Mouse (Mus musculus): ENCODE results near the gene Gm42715. TPM values are rescaled to one million over a fixed set of nuclear protein-coding genes. Genes with fewer than 3 reads are reported as not detected.

Gene Gm42715
- polyA plus RNA-seq, 1 experiment from 2014 or later, result 21.1 TPM

- POLR2A ChIA-PET, result no interaction called here
- DNase-seq (ENCODE audit: low read depth, low spot score) (no peak), ATAC-seq (no peak)
- CTCF ChIA-PET, result no interaction called here
- no peak for TF ChIP-seq CTCF (IDR thresholded peaks at IDR 0.05)
- in situ Hi-C loops (cut with MboI; ENCODE audit: low pct_unique_long_range_greater_than_20kb), result no loop called here
- no peaks in the 10 kb centered on the region for H3K27me3 ChIP-seq
These were observed 63.9 kb downstream of the Gm42715 start for GRCm38 (mm10) chr7:127583260-127583659.

GRCm38 (mm10) chr7:127585031-127585430 is 65.6 kb downstream of the Gm42715 start:
- TF ChIP-seq CTCF (IDR thresholded peaks at IDR 0.05), result no peak
- H3K27me3 ChIP-seq, result no peaks in the 10 kb centered on the region
- ChIA-PET POLR2A (no interaction called here), CTCF (interaction anchor here (1.1 kb wide), 1 partner anchor 77 kb away, joined by 3 read pairs; no protein-coding TSS in a partner anchor)
- DNase-seq (ENCODE audit: low read depth, low spot score) (no peak), ATAC-seq (no peak)
- in situ Hi-C loops (cut with MboI; ENCODE audit: low pct_unique_long_range_greater_than_20kb), result no loop called here

GRCm38 (mm10) chr7:127586149-127586548 is 66.8 kb downstream of the Gm42715 start:
- CTCF ChIA-PET, result no interaction called here
- DNase-seq (ENCODE audit: low read depth, low spot score), result no peak
- no peaks in the 10 kb centered on the region for H3K27me3 ChIP-seq
- no peak for ATAC-seq
- in situ Hi-C loops (cut with MboI; ENCODE audit: low pct_unique_long_range_greater_than_20kb), result no loop called here
- TF ChIP-seq CTCF (IDR thresholded peaks at IDR 0.05), result no peak
- POLR2A ChIA-PET, result no interaction called here

GRCm38 (mm10) chr7:127587196-127587595 is 67.8 kb downstream of the Gm42715 start:
- CTCF ChIA-PET, result no interaction called here
- no peak for ATAC-seq
- no peak for DNase-seq (ENCODE audit: low read depth, low spot score)
- in situ Hi-C loops (cut with MboI; ENCODE audit: low pct_unique_long_range_greater_than_20kb), result no loop called here
- POLR2A ChIA-PET, result interaction anchor here (0.6 kb wide), 1 partner anchor 122 kb away, joined by 3 read pairs; no protein-coding TSS in a partner anchor
- TF ChIP-seq CTCF (IDR thresholded peaks at IDR 0.05), result no peak
- no peaks in the 10 kb centered on the region for H3K27me3 ChIP-seq

GRCm38 (mm10) chr7:127588011-127588871 is 68.9 kb downstream of the Gm42715 start, which contains the start of the genes Ccdc189 and Rnf40:
Ccdc189 (minus strand) TSS chr7:127588595.
Rnf40 (plus strand) TSS chr7:127588767.
- no peak for TF ChIP-seq CTCF (IDR thresholded peaks at IDR 0.05)
- DNase-seq (ENCODE audit: low read depth, low spot score), result peak; percentile 97
- ChIA-PET CTCF (no interaction called here), POLR2A (interaction anchor here (0.5 to 2.0 kb wide), 2 partner anchors 11 to 23 kb away, joined by 7 to 8 read pairs; no protein-coding TSS in a partner anchor)
- in situ Hi-C loops (cut with MboI; ENCODE audit: low pct_unique_long_range_greater_than_20kb), result no loop called here
- peak; percentile 87 for ATAC-seq
- no peaks in the 10 kb centered on the region for H3K27me3 ChIP-seq

GRCm38 (mm10) chr7:127588901-127589300 is 69.5 kb downstream of the Gm42715 start:
- no peak for TF ChIP-seq CTCF (IDR thresholded peaks at IDR 0.05)

GRCm38 (mm10) chr7:127589637-127590036 is 70.3 kb downstream of the Gm42715 start:
- ATAC-seq, result no peak
- in situ Hi-C loops (cut with MboI; ENCODE audit: low pct_unique_long_range_greater_than_20kb), result no loop called here
- no peak for DNase-seq (ENCODE audit: low read depth, low spot score)
- CTCF ChIA-PET, result no interaction called here
- TF ChIP-seq CTCF (IDR thresholded peaks at IDR 0.05), result no peak
- H3K27me3 ChIP-seq, result no peaks in the 10 kb centered on the region
- POLR2A ChIA-PET, result interaction anchor here (0.5 to 2.0 kb wide), 4 partner anchors 10 to 113 kb away, joined by 3 to 7 read pairs (median 4); no protein-coding TSS in a partner anchor

More at GRCm38 (mm10) chr7:127588901-127589300, 69.5 kb downstream of the Gm42715 start:
- DNase-seq (ENCODE audit: low read depth, low spot score) (no peak), ATAC-seq (no peak)
- no peaks in the 10 kb centered on the region for H3K27me3 ChIP-seq
- CTCF ChIA-PET, result no interaction called here
- POLR2A ChIA-PET, result interaction anchor here (0.6 to 2.0 kb wide), 2 partner anchors 11 to 47 kb away, joined by 3 to 7 read pairs; no protein-coding TSS in a partner anchor
- in situ Hi-C loops (cut with MboI; ENCODE audit: low pct_unique_long_range_greater_than_20kb), result no loop called here

- CTCF ChIA-PET, result interaction anchor here (1.0 kb wide), 1 partner anchor 13 kb away, joined by 3 read pairs; no protein-coding TSS in a partner anchor
- ATAC-seq (no peak), DNase-seq (ENCODE audit: low read depth, low spot score) (no peak)
- H3K27me3 ChIP-seq, result no peaks in the 10 kb centered on the region
- in situ Hi-C loops (cut with MboI; ENCODE audit: low pct_unique_long_range_greater_than_20kb), result no loop called here
- POLR2A ChIA-PET, result no interaction called here
- no peak for TF ChIP-seq CTCF (IDR thresholded peaks at IDR 0.05)
These were observed 71.7 kb downstream of the Gm42715 start for GRCm38 (mm10) chr7:127591108-127591507.

- in situ Hi-C loops (cut with MboI; ENCODE audit: low pct_unique_long_range_greater_than_20kb), result no loop called here
- no peak for DNase-seq (ENCODE audit: low read depth, low spot score)
- ChIA-PET POLR2A (interaction anchor here (1.1 to 1.4 kb wide), 2 partner anchors 10 to 12 kb away, joined by 4 to 7 read pairs; no protein-coding TSS in a partner anchor), CTCF (interaction anchor here (1.1 to 1.2 kb wide), 2 partner anchors 11 to 18 kb away, joined by 3 read pairs; no protein-coding TSS in a partner anchor)
- TF ChIP-seq CTCF (IDR thresholded peaks at IDR 0.05), result no peak
- H3K27me3 ChIP-seq, result no peaks in the 10 kb centered on the region
- ATAC-seq, result no peak
These were observed 73.2 kb downstream of the Gm42715 start for GRCm38 (mm10) chr7:127592575-127592974.

- no peaks in the 10 kb centered on the region for H3K27me3 ChIP-seq
- in situ Hi-C loops (cut with MboI; ENCODE audit: low pct_unique_long_range_greater_than_20kb), result no loop called here
- TF ChIP-seq CTCF (IDR thresholded peaks at IDR 0.05), result no peak
- no peak for DNase-seq (ENCODE audit: low read depth, low spot score)
- ChIA-PET CTCF (no interaction called here), POLR2A (interaction anchor here (0.9 kb wide), 1 partner anchor 8 kb away, joined by 3 read pairs; no protein-coding TSS in a partner anchor)
- ATAC-seq, result no peak
These were observed 77.4 kb downstream of the Gm42715 start for GRCm38 (mm10) chr7:127596747-127597146.

- ChIA-PET CTCF (interaction anchor here (1.3 kb wide), 1 partner anchor 15 kb away, joined by 4 read pairs; the partner anchor contains the start of gene Zfp629), POLR2A (interaction anchor here (1.8 kb wide), 1 partner anchor 12 kb away, joined by 7 read pairs; the partner anchor contains the start of genes Ccdc189 and Rnf40)
- DNase-seq (ENCODE audit: low read depth, low spot score), result no peak
- TF ChIP-seq CTCF (IDR thresholded peaks at IDR 0.05), result no peak
- ATAC-seq, result no peak
- no peaks in the 10 kb centered on the region for H3K27me3 ChIP-seq
- in situ Hi-C loops (cut with MboI; ENCODE audit: low pct_unique_long_range_greater_than_20kb), result no loop called here
These were observed 81.2 kb downstream of the Gm42715 start for GRCm38 (mm10) chr7:127600612-127601011.

Data from Patski (cell line).